Mouse (Mus musculus) brain, embryonic 14.5 days (tissue): ENCODE measurements around the gene Slco1a6.
"Not testable (repeated sequence)": the region's sequence is repeated elsewhere in the genome, so short reads cannot be mapped to it uniquely, and the experiment has no call there.

ENCODE experiments used
- CTCF ChIP-seq: fragments of 200-500 bp; IDR thresholded peaks from 2 replicates; pipeline ENCODE4 v1.5.1; 2012; ENCODE audit warnings: inconsistent platforms, mild to moderate bottlenecking, moderate library complexity, borderline replicate concordance; ENCODE audit not compliant: insufficient read depth, insufficient read length; ENCODE audit errors: extremely low read depth
- POLR2A ChIP-seq: fragments of 200-500 bp; IDR thresholded peaks from 2 replicates; pipeline ENCODE4 v1.6.1; 2012; ENCODE audit warnings: mild to moderate bottlenecking, inconsistent platforms, borderline replicate concordance; ENCODE audit not compliant: poor library complexity, insufficient read depth, insufficient read length, severe bottlenecking; ENCODE audit errors: extremely low read depth

DNA sequence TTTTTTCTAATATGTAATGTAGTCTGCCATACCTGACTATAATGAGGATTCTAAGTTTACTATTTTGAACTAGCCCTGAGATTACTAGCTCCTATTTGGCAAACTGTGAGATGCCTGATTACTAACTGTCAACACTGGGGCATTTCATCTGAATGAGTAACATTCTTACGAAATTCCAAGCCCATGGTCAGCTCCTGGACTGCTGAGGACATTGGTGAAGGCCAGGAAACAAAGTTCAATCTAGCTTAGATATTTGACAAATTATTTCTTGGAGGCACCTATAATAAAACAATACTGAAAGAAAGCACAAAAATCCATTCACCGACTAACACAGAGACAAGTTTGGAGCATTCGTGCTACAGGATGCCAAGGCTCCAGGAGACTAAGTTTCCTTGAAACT is 150.0 kb downstream of the Slco1a6 start:
- not testable (repeated sequence) for TF ChIP-seq POLR2A, CTCF
